Mouse (Mus musculus) cerebellum, postnatal 4 days (tissue): ENCODE results near the gene Sh2d5.

ENCODE experiments used
- DNase-seq, 2 experiments: peaks; one replicate each; pipeline ENCODE4 v3.0.0; 2022; ENCODE audit warnings: low spot score in 2 of 2, mixed read lengths in 1 of 2

Sh2d5 gene

DNA sequence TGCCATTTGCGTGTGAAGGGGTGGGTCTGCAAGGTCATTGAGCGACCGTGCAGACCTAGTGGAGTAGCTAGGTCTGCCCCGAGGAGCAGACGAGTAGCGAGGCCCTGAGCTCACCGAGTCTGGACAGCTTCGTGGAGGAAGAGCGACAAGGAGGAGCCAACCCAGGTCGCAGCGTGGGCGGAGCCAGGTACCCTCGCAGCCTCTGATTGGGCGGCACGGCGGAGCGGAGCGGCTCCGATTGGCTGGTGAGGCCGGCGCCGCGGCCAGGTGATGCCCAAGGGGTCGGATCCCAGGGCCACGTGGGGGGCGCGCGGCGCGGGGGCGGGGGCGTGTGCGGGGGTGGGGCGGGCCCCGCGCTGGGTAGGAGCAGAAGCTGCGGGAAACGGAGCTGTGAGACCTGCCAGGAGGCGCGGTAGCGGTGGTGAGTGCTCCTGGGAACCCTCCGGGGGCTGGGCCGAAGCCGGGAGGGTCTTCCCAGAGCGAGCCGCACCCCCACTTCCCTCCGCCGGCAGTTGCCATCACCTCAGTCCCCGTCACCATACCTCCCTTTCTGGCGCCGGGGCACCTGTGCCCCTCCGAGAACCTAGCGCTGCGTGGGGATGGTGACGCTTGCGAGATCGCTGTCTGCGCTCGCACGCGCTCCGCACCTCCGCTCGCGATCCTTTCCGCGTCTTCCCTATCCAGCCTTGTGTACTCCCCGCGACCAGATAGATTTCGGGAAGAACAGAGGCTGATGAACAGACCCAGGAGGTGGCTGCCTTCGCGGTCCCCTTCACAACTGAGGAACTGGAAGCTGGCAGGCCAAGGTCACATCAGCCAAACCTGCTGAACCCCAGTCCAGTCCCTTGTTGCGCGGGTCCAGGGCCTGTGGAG, at the start of gene Sh2d5, which contains the start of gene Kif17:
TSS of gene Sh2d5 (plus strand) at position 316 of the 873 bp plus-strand sequence.
TSS of gene Kif17 (plus strand) at position 348 of the 873 bp plus-strand sequence.
- DNase-seq = peak; percentile 66 to 83

DNA sequence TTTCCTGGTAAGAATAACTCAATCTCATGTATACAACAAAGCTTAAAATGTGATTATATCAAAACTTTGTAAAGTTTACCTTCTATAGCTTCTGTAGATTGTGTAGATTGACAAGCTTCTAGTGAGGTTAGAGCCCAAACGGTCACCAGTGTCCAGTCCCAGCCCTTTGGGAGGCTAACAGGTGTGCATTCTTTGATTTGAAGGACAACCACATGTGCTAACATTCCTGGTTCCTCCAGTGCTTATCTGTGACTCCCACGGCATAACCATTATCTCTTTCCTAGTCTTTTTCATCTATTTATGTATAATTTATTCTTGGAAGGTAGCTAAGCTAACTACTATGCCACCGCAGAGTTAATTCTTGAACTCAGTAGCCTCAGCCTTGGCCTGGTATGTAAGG, 49.4 kb upstream of the Sh2d5 start:
- no peak for DNase-seq

DNA sequence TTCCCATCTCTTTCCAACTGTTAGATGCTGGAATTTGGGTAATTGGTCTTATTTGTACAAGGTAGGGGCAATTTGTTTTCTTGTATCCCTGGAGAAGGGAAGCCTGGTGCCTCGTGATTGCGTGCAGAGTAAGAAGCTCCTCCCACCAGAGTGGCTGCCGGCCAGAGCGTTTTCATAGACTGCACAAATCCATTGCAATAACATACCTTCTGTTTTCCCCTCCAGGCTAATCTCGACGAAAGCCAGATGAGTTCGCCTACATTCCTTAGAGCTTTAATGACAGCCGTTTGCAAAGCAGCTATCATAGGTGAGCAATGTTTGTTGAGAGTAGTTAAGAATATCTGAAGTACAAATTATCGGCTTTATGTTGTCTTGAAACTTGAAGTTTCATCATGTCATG, 48.5 kb upstream of the Sh2d5 start:
- no peak for DNase-seq

DNA sequence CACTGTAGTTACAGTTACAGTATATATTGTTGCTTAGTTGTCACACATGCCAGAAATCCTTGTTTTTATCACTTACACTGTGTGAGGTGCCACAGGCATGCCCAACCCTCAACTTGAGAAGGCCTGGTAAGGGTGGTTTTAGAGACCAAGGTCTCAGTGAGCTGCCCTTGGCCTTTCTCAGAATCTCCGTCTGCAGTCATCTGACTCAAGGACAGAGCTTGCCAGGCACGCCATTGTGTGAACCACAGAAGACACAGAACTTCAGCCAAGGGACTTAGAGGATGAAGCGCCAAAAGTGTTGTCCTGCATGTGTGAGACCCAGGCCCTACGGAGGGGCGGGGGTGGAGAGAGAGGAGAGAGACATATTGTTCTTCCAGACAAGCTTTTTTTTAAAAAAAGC, 40.1 kb upstream of the Sh2d5 start:
- no peak for DNase-seq

DNA sequence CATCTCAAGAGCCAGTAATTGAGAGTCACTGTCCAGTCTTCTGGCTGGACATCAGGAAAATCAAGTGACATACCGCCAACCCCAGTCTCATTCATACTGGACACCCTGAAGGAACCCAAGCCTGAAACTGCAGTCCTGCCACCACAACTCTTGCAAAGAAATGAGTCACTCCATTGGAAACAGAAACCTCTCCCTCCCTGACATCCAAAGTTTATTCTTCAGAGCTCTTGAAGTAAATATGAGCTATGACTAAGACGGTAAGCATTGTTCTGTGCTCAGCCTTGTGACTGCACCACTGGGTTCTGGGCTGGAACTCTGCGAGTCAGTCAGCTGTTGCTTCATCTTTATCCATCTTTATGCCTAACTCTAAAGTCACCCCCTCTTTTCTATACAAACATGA, 36.3 kb upstream of the Sh2d5 start:
- no peak for DNase-seq

DNA sequence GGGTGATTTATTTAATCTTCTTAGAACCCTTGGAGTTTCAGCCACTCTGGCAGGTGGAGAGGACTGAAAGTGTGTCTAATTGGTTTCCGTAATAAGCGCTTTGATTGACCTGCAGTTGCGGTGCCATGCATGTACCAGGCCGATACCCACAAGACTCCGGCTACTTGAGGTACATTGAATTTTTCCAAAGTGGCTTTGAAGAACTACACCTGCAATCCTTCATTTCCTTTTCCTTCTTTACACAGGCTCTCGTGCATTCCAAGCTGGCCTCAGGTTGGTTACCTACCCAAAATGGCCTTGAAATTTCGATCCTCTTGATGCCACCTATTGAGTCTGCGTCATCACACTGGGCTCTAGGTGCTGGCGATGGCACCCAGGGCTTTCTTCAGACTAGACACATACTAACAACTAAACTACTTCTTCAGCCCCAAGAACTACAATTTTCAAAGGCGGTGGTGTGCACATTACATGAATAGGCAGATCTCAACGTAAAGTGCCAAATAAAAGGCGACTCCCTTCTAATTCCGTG, 34.5 kb upstream of the Sh2d5 start:
- no peak for DNase-seq

DNA sequence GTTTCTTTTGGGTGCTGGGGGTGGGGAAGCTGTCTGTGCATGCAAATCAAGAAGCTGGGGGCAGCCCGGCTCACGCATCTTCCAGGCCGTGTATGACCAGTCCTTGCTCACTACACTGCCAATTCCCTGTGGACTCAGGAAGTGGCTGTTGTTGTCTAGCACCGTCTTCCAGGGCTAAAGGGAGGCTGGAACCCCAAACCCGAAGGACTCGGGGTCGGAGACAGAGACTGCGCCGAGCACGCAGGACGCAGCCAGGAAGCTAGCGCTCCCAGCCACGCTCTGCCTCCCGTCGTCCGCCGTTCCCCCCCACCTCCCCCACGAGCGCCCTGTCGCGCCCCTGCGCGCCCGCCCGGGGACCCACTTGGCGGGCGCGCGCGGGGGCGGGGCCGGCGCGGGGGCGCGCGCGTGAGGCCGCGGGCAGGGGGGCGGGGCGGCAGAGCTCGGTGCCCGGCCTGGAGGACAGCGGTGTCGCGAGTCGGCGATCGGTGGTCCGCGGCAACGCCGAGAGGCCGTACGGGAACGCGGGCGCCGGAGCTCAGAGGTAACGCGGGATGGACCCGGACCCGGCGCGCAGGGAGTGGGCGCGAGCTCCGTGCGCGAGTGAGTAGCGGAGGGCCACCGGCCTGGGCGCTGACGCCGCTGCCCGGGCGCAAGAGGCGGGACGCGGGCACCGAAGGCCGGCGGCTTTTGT, 33.9 kb upstream of the Sh2d5 start, which contains the start of gene Hp1bp3:
TSS of gene Hp1bp3 (plus strand) at position 97 of the 691 bp plus-strand sequence.
- DNase-seq = peak; percentile 69 to 86

DNA sequence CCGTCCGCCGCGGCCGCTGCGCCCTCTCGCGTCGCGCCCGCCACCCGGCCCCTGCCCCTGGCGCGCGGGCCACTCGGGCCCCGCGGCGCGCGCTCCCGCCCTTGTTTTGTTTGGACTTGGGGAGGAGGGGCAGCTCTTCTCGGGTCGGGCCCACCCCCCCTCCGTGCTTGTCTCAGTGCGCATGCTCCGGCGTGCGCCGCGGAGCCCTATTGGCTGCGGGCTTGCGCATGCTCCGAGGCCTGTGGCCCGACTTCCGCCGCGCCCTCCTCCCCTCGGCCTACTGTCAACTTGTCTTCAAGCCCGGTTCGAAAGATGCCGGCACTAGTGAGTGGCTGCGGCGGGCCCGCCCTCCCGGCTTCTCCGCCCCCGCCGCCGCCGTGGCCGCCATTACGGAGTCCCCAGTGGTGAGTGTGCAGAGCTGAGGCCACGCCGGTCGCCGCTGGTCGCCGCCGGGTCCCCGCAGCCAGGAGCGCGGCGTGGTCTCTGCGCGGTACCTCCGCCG, 33.3 kb upstream of the Sh2d5 start:
- peak; percentile 97 to 99 for DNase-seq

DNA sequence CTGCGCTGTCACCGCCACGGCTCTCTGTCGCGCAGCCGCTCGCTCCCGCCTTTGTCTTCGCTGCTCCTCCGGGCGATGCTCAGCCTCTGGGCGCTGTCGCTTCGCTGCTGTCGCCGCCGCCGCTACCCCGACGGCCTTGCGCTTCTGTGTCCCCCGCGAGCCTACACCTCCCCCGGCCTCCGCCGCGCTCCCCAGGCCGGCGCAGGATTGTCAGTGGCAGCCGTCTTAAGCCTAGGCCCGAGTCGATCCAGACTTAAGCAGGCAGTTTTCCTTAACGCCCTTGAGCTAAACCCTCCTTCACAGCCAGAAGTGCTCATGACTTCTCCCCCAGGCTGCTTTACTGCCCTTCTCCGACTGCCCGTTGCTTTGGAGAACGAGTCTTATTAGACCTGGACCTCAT, 32.8 kb upstream of the Sh2d5 start:
- no peak for DNase-seq

DNA sequence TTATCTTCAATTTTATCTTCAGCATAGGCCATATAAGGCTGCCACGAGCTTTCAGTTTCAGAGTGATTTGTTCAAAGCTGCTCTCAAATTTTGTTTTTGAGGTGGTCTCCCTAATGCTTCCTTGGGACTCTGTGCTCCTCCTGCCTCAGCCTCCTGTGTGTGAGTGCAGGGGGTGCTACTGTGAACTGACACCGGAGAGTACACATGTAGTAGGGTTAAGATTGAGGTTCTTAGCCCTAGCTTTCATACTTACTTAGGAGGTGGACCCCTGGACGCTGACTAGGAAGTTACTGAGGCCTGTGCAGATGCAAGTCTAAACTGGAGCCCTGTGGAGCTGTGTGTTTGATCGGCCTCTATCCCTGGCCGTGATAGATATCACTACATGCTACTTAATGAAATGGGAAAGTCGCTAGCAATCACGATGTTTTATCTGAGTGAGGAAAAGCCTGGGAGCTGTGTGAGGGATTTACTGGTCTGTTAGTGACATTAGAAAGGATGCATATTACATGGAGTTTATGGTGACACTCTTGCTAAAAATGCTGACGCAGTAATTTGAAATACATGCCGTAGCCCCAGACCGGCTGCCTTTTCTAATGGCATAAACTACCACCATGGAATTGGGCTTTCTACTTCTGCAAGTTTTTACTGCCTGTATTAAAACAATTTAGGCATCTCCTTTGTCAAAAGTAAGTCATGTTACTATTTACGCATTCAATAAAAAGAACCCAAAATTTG, 32.1 kb upstream of the Sh2d5 start:
- no peak for DNase-seq

DNA sequence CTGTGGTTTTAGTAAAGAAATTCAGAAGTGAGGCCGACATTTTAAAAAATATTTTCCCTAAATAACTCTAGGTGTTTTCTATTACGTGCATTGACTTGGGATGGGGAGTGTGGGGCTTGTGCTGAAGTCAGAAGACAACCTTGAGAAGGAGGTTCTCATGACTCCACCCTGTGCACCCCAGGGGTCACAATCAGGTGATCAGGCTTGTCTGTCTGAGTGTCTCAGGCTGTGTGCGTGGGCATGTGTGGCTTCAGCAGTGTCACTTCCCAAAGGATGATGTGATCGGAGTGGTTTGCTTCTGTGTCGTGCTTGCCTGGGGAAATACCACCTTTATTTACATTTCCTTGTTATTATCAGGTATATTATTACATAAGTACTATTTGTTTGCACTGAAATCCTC, 30.9 kb upstream of the Sh2d5 start:
- no peak for DNase-seq

DNA sequence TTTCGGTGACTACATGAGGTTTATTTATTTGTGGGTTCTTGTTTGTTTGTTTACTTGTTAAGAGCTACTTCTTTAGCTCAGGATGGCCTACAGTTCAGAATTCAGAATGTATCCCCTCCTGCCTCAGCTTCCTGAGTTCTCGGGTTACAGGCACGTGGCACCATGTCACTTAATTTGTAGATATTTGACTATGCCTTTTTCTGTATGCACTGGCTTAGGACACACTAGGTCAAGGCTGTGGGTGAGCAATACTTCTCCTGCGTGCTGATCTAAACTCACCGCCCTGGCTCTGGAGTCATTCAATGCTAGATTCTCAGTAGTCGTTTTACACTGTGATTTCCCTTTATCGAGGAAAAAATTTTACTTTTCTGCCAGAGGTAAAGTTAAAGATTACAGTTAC, 29.4 kb upstream of the Sh2d5 start:
- DNase-seq = no peak

DNA sequence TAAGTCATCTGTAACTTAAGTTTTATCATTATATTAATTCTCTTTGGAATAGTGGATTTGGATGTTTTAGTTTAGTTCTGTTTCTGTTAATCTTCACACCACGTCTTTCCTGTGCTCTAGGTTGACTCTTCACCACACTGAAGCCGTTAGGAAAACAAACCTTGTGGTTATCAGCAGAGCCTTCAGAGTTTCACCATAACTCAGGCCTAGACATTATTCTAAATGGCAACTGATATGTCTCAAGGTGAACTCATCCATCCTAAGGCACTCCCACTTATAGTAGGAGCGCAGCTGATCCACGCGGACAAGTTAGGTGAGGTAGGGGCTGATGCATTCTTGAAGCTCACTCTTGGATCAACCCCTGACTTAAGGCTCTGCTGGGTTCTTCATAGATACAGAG, 28.8 kb upstream of the Sh2d5 start:
- no peak for DNase-seq

DNA sequence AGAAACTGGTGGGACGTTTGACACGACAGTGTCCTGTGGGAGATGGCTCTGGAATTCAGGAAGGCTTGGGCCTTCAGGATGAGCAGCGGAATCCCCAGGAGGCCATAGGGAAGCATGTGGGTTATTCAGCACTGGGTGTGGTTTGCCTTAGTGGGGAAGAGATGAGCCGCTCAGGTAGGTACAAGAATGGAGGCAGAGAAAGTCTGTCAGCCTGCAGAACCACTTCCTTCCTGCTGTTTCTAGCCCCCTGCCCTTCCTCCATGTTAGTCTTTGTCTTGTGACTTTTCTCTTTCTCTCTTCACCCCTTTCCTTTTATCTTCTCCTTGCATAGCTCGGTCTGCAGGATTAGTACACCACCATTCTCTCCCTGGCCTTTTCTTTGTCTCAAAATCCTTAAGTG, 27.8 kb upstream of the Sh2d5 start:
- no peak for DNase-seq

DNA sequence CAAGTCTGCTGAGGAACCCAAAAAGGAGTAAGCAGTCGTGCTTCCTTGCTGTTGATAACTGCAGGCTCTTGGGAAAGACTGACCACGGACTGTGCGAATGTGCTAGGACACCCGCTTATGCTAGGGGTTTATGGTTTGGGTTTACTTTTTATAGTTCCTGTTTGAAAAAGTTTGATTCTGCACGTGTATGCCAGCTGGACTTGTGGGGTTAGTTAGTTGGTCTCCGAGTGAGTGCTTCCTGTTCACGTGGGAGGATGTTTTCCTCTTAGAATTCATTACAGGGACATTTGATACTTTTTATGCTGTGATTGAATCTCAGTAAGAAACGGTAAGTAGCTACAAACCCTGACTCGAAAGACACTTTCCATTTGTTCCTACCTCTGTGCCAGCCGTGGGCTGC, 26.6 kb upstream of the Sh2d5 start:
- DNase-seq = no peak

DNA sequence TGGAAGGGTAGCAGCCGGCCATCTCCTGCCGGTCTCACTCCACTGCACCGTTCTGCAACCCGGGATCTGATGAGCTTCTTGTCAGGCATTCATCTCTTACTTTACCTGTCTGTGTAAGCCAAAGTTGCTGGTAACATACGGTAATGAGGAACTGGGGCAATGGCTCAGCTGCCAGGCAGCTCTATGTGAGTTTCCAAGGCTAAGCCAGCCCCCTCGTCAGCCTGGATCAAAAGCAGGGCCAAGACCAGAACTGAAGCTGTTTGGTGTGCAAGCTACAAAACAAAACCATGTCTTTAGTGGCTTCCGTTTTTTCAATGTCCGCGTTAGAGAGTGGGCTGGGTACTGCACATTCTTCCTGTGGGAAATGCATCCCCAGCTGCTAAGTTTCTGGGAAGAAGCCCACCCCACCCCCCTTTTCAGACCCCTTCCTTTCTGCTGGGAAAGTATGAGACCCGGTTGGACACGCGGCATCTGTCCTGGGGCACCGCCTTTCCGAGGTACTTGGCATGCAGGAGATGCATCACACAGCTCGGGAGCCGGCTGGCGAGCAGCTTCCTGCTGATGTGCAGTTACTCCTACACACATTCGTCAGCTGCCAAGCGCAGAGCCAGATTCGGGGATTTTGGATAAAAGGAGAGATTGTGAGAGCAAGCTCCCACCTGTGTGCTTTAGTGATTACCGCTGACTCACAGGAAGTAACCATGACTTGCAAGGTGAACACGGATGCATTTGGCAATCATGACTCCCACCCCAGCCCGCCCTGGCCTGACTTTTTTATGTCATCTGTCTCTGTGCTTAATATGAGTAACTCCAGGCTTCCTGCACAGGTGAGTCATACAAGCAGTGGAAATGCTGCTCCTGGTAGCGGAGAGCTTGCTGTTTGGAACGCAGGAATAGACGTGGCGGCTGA, 3.2 kb upstream of the Sh2d5 start:
- no peak for DNase-seq

DNA sequence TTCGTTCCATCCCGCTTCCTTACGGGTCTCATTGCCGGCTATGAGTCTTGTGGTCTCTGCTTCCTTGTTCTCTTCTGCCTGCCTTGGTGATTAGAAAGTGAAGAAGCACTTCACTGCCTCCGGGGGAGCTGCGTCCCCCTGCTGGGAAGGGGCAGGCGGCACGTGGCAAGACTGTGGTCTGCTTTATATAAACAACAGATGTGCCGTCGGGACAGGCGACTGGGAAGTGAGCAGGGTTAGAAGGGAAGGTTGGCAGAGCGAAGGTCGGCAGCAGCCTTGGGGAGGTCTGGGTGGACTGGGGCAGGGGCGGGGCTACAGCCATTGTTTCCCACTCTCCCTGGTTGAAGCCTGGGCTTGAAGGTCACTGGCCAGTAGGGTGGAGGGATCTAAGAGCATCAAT, 1.6 kb downstream of the Sh2d5 start:
- DNase-seq = no peak

DNA sequence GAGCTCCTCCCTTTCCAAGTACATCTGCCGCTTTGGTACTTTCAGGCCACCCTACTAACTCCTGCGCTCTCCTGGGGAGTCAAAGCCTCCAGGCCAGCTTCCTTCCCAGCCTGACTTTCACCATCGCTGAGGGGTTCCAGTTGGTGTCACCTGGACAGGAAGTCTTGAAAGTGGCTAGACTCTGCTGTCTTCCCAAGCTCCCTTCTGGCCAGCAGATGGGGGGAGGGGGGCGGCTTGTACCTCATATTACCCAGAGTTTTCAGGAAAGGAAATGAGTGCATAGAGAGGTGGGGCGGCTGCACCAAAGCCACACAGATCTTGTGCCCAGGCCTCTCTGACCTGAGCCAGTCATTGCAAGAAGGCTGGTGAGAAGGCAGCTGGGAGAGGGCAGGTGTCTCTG, 2.0 kb downstream of the Sh2d5 start:
- DNase-seq = no peak

DNA sequence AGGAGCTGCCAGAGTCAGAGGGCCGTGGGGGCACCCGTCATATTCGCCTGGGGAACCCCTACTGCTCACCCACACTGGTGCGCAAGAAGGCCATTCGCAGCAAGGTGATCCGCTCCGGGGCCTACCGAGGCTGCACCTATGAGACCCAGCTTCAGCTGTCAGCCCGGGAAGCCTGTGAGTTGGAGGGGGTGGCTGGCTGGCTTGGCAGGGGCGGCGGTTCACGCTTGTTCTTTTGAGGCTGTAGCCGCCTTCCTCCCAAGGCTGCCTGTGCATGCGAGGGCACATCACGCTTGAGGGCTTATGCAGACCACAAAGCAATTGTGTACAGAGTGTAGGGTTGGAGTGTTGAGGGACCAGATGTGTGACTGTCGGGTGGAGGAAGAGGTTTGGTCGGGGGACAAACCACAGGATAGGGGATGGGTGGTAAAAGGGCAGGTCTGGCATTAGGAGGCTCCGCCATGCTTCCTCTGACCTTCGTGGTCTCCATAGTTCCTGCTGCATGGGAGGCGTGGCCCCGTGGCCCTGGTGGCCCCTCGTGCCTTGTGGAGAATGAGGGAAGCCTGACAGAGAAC, 7.0 kb downstream of the Sh2d5 start:
- DNase-seq = no peak

DNA sequence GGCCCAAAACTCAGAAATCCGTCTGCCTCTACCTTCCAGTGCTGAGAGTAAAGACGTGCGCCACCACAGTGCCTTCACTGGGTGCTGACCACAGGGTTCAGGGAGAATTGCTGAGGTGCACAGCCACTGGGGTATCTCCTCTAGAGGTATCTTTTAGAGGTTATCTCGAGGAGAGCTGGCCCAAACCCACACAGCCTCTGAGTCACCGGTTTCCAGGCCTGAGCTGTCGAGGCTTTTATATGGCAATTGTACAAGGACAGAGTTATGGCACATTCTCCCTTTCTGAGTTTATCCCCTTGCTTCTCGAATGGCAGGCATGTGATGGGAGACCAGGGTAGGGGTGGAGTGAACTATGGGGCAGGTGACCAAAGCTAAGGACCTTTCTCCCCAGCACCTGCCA, 8.5 kb downstream of the Sh2d5 start:
- DNase-seq = no peak

DNA sequence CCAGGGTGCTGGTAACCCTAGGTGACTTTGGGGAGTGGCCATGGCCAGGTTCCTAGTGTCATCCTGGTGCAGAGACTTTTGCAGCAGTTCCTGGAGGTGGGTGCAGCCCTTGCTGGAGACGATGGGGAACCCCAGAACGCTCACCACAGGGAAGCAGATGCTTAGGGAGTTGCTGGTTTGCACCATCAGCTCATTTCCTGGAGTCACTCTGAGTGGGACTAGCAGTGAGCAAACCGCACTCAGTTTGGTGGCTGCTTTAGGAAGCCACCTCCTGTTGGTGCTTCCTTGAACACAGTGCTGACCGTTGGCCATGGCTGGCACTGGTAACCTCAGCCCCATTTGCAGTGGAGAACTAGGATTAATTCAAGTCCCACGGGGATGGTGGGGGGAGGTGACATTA, 9.3 kb downstream of the Sh2d5 start:
- no peak for DNase-seq
